Mouse (Mus musculus) embryonic facial prominence, embryonic 14.5 days (tissue): ENCODE measurements around the gene Myh3. TPM values are rescaled to one million over a fixed set of nuclear protein-coding genes. Genes with fewer than 3 reads are reported as not detected.

Experiments used
- ATAC-seq: fragments of 200-750 bp; cut with Nextera tagmentation; 2 replicates; pipeline ENCODE4 v1.8.0; 2017; ENCODE audit warnings: low read depth, moderate number of reproducible peaks, moderate TSS enrichment
- DNase-seq: peaks from one replicate; pipeline ENCODE4 v3.0.0-alpha.2; 2015; ENCODE audit warnings: low spot score
- H3K27ac ChIP-seq: fragments of 300-500 bp; sonication (generic); replicated peaks from 2 replicates; pipeline ENCODE4 v1.5.1; 2014; ENCODE audit warnings: low read depth, mild to moderate bottlenecking, low read length, moderate library complexity
- H3K27me3 ChIP-seq: fragments of 300-500 bp; sonication (generic); replicated peaks from 2 replicates; pipeline ENCODE4 v1.6.1; 2014; ENCODE audit warnings: low read length; ENCODE audit not compliant: control insufficient read depth, insufficient read depth
- H3K36me3 ChIP-seq: fragments of 300-500 bp; sonication (generic); 2 replicates; pipeline ENCODE4 v1.6.1; 2014; ENCODE audit warnings: low read length, mixed read lengths; ENCODE audit not compliant: control insufficient read depth, insufficient read depth
- H3K4me1 ChIP-seq: fragments of 300-500 bp; sonication (generic); 2 replicates; pipeline ENCODE4 v1.6.1; 2014; ENCODE audit warnings: antibody characterized with exemption, low read length; ENCODE audit not compliant: control insufficient read depth, insufficient read depth
- H3K4me2 ChIP-seq: fragments of 300-500 bp; sonication (generic); 2 replicates; pipeline ENCODE4 v1.6.1; 2014; ENCODE audit warnings: low read depth, mild to moderate bottlenecking, low read length, moderate library complexity, mixed read lengths
- H3K4me3 ChIP-seq: fragments of 300-500 bp; sonication (generic); 2 replicates; pipeline ENCODE4 v1.5.1; 2014; ENCODE audit warnings: low read depth, mild to moderate bottlenecking, low read length
- H3K9ac ChIP-seq: fragments of 300-500 bp; sonication (generic); 2 replicates; pipeline ENCODE4 v1.6.1; 2014; ENCODE audit warnings: low read depth, mild to moderate bottlenecking, low read length, moderate library complexity, mixed read lengths
- H3K9me3 ChIP-seq: fragments of 300-500 bp; sonication (generic); 2 replicates; pipeline ENCODE4 v1.6.1; 2016; ENCODE audit warnings: low read length; ENCODE audit not compliant: control insufficient read depth
- WGBS: fragments of 180-500 bp; shearing (Covaris S2); extraction: QIAGEN DNeasy Blood & Tissue Kit; methylation state at CpG from one replicate; pipeline ENCODE4 v1.1.7; 2014; 5-methylcytosine and 5-hydroxymethylcytosine counted together
- polyA plus RNA-seq: library from polyadenylated mRNA; unstranded; fragments of >200 nt; fragmentation: Nextera tagmentation; extraction: Ambion mirVana; gene quantifications from 2 replicates; pipeline ENCODE4 v1.2.1, GENCODE M21; 2014

Gene Myh3
- polyA plus RNA-seq, 1 experiment from 2014 or later, result 488 TPM

DNA sequence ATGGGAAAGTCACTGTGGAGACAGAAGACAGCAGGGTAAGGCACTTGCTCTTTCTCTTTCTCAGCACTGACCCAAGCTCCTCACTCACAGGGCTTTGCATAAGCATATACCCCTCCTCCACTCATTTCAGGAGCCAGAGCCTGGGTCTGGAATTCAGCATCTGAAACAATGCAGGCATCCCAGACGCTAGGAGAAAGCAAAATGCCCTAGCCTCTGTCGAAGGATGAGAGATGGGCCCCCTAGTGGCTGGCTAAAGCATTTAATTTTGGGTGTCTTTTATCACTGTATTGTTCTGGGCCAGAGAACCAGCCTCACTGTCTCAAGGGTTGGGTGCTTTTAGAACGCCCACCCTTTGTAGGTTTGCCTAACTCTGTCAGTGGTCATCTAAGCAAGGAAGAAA lies 2.1 kb downstream of the Myh3 start:
- DNase-seq (peak; percentile 76), ATAC-seq (peak; percentile 53; the same call in 1 of the 2 replicates)
- Histone ChIP-seq H3K4me3 (no peak overlapping the region), H3K27me3 (peaks cover 13% of the 10 kb centered on the region), H3K4me2 (no peak overlapping the region), H3K27ac (no peak overlapping the region), H3K36me3 (no peaks in the 10 kb centered on the region), H3K9me3 (no peaks in the 10 kb centered on the region), H3K9ac (no peak overlapping the region), H3K4me1 (no peaks in the 10 kb centered on the region)
- WGBS, result 6% methylated on average over 3 of the region's 3 CpGs

DNA sequence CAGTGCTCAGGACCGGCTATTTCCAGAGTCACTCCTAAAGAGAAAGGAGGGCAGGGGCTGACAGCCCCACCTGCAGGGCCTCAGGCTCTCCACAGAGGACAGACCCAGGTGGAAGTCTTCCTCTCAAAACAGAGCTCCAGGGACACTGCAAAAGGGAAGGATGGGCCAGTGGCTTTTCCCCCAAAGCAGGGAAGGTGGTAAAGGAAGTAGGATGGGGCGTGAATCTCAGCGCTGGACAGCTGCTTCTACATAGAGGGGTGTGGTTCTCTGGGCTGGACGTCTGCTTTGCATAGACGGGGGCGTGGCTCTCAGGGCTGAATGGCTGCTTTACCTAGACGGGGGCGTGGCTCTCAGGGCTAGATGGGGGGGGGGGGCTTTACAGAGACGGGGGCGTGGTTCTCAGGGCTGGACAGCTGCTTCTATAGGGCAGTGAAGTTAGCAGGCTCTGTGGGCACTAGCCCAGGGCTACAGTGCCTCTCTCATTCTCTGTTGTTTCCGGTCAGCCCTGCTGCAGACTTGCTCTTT lies 3.1 kb downstream of the Myh3 start:
- 11% methylated on average over 5 of the region's 11 CpGs for WGBS

DNA sequence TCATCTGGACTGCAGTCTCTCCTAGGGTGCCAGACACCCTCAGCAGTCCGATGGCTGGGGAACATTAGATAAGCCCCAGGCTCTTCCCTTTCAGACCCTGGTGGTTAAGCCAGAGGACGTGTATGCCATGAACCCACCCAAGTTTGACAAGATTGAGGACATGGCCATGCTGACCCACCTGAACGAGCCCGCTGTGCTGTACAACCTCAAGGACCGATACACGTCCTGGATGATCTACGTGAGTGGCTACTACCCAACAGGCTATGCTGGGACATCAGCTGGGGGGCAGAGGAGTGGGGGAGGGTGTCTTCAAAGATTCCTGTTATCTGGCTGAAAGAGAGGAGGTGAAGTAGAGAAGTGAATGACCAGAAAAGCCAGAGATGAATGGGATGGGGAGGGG lies 4.1 kb downstream of the Myh3 start:
- DNase-seq, result no peak
- H3K4me1 ChIP-seq, result no peaks in the 10 kb centered on the region
- no peak for ATAC-seq
- H3K9me3 ChIP-seq, result no peaks in the 10 kb centered on the region
- H3K4me3 ChIP-seq, result no peak overlapping the region
- H3K9ac ChIP-seq, result no peak overlapping the region
- H3K27me3 ChIP-seq, result peaks cover 14% of the 10 kb centered on the region
- H3K27ac ChIP-seq, result no peak overlapping the region
- H3K4me2 ChIP-seq, result no peak overlapping the region
- H3K36me3 ChIP-seq, result no peaks in the 10 kb centered on the region
- 87% methylated on average over 7 of the region's 7 CpGs for WGBS

More for the DNA sequence above, 3.1 kb downstream of the Myh3 start:
- H3K4me1 ChIP-seq, result no peaks in the 10 kb centered on the region
- DNase-seq (peak; percentile 86), ATAC-seq (peak; percentile 54; the same call in 1 of the 2 replicates)
- no peaks in the 10 kb centered on the region for H3K36me3 ChIP-seq
- no peak overlapping the region for H3K4me3 ChIP-seq
- no peaks in the 10 kb centered on the region for H3K9me3 ChIP-seq
- H3K4me2 ChIP-seq, result no peak overlapping the region
- no peak overlapping the region for H3K9ac ChIP-seq
- H3K27me3 ChIP-seq, result peaks cover 14% of the 10 kb centered on the region
- no peak overlapping the region for H3K27ac ChIP-seq

DNA sequence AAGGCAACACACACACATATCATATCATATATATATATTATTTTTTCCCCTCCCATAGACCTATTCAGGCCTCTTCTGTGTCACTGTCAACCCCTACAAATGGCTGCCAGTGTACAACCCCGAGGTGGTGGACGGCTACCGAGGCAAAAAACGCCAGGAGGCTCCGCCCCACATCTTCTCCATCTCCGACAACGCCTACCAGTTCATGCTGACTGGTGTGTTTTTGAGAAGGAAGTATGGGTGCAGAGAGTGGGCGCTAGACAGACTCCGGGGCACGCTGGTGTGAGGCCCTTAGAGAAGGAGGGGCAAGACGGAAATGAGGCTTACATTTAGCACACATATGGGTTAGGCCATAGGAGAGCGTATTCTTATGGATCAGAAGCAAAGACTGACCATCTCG lies 4.7 kb downstream of the Myh3 start:
- no peak for ATAC-seq
- no peak for DNase-seq
- WGBS, result 79% methylated on average over 13 of the region's 13 CpGs
- no peak overlapping the region for H3K9ac ChIP-seq
- H3K36me3 ChIP-seq, result no peaks in the 10 kb centered on the region
- H3K4me1 ChIP-seq, result no peaks in the 10 kb centered on the region
- H3K9me3 ChIP-seq, result no peaks in the 10 kb centered on the region
- H3K27me3 ChIP-seq, result peaks cover 14% of the 10 kb centered on the region
- no peak overlapping the region for H3K4me2 ChIP-seq
- H3K4me3 ChIP-seq, result no peak overlapping the region
- no peak overlapping the region for H3K27ac ChIP-seq

DNA sequence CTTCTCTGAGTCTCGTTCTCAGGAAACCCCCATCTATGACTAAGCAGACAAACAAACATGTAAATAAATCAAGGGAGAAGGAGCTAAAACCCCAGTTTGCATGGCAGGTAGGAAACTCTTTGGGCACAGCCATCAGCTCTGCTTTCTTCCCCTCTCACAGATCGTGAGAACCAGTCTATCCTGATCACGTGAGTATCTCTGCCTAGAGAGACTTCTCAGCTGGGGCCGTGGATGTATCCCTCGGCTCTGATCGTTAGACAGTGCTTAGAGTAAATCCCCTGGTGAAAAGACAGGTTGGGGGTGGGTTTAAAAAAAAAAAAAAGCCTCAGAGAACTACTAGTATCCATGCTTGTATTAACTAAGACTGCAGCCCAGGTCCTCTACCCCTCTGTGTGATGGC lies 5.1 kb downstream of the Myh3 start:
- 63% methylated on average over 6 of the region's 6 CpGs for WGBS
- H3K36me3 ChIP-seq, result no peaks in the 10 kb centered on the region
- no peak overlapping the region for H3K4me2 ChIP-seq
- no peak overlapping the region for H3K9ac ChIP-seq
- no peak for DNase-seq
- H3K9me3 ChIP-seq, result no peaks in the 10 kb centered on the region
- H3K27me3 ChIP-seq, result peaks cover 14% of the 10 kb centered on the region
- no peaks in the 10 kb centered on the region for H3K4me1 ChIP-seq
- H3K27ac ChIP-seq, result no peak overlapping the region
- no peak for ATAC-seq
- H3K4me3 ChIP-seq, result no peak overlapping the region

DNA sequence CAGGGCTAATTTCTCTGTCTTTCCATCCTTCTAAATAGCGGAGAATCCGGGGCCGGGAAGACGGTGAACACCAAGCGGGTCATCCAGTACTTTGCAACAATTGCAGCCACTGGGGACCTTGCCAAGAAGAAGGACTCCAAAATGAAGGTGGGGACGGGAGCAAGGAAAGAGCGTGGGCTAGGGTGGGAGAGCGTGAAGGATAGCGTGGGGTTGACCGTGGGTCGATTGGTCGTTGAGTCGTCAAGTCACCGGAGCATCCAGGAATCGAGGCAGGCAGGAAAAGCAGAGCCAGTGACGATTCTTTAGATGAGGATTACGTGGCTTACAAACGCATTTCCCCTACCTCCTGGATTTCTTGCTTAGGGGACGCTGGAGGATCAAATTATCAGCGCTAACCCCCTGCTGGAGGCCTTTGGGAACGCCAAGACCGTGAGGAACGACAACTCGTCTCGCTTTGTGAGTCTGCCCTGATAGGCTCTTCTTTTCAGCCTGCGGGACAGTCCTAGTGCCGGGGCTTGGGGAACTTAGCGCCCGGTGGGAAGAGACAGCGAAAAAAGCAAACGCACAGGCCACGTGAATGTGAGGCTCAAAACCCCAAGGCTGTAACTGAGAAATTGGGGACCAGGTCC lies 5.7 kb downstream of the Myh3 start:
- Histone ChIP-seq H3K4me3 (no peak overlapping the region), H3K27ac (no peak overlapping the region), H3K4me2 (no peak overlapping the region), H3K36me3 (no peaks in the 10 kb centered on the region), H3K4me1 (no peaks in the 10 kb centered on the region), H3K9me3 (no peaks in the 10 kb centered on the region), H3K9ac (no peak overlapping the region), H3K27me3 (peaks cover 14% of the 10 kb centered on the region)
- no peak for ATAC-seq
- DNase-seq, result no peak
- 46% methylated on average over 32 of the region's 32 CpGs for WGBS

DNA sequence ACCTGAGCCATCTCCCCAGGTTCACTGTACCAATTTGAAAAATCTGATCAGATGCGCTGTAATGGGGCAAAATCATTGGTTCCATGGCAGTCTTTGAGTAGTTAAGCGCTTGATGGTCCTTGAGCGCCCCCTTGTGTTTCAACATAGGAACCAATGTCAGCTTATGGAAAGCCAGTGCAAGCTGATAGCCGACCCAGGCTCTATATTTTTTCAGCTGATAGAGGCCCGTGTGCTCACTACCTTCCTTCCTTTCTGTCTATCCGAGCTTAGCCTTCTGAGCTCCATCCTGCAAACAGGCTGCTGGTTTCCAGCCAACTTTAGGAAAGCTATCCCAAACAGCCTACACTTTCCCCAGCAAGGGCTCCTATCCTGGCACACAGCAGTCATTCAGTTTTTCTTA lies 7.4 kb downstream of the Myh3 start:
- Histone ChIP-seq H3K27ac (no peak overlapping the region), H3K4me2 (no peak overlapping the region), H3K4me3 (no peak overlapping the region), H3K36me3 (no peaks in the 10 kb centered on the region), H3K9me3 (no peaks in the 10 kb centered on the region), H3K27me3 (peaks cover 14% of the 10 kb centered on the region), H3K4me1 (no peaks in the 10 kb centered on the region), H3K9ac (no peak overlapping the region)
- ATAC-seq, result peak; percentile 39; the same call in 1 of the 2 replicates
- 3% methylated on average over 6 of the region's 6 CpGs for WGBS
- DNase-seq, result peak; percentile 89

DNA sequence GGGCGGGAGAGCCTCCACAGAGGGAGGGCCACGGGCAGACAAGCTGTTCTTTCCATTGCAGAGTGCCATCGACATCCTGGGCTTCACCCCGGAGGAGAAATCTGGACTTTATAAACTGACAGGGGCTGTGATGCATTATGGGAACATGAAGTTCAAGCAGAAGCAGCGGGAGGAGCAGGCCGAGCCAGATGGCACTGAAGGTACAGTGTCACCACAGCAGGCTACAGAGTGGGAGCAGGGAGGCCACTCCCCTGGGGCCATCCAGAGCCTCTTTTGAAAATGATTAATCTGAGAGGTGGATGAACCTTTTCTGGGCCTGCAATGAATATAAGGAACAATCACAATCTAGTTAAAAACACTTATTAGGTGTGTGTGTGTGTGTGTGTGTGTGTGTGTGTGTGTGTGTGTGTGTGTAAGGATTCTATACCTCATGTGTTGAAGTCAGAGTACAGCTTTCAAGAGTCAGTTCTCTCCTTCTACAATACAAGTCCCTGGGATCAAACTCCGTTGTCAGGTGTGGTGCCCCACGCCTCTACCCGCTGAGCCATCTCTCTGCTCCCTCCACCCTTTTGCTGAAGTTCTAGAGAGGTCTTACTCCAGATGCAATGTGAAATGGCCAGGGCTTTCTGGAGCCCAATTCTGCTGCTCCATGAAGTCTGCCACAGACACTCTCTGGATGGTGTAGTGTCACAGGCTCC lies 8.5 kb downstream of the Myh3 start:
- no peaks in the 10 kb centered on the region for H3K36me3 ChIP-seq
- no peak for ATAC-seq
- H3K9ac ChIP-seq, result no peak overlapping the region
- H3K27ac ChIP-seq, result no peak overlapping the region
- H3K4me3 ChIP-seq, result no peak overlapping the region
- 36% methylated on average over 9 of the region's 9 CpGs for WGBS
- peaks cover 14% of the 10 kb centered on the region for H3K27me3 ChIP-seq
- no peaks in the 10 kb centered on the region for H3K9me3 ChIP-seq
- no peak overlapping the region for H3K4me2 ChIP-seq
- no peak for DNase-seq
- no peaks in the 10 kb centered on the region for H3K4me1 ChIP-seq

DNA sequence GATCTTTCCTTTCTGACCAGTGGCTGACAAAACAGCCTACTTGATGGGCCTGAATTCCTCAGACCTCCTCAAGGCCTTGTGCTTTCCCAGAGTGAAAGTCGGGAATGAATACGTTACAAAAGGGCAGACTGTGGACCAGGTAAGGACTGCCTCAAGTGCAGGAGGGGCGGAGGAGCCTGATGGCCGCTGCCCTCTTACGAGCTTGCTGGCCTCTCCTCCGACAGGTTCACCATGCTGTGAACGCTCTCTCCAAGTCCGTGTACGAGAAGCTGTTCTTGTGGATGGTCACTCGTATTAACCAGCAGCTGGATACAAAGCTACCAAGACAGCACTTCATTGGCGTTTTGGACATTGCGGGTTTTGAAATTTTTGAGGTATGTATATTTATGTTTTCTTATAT lies 9.1 kb downstream of the Myh3 start:
- Histone ChIP-seq H3K9ac (no peak overlapping the region), H3K4me3 (no peak overlapping the region), H3K27ac (no peak overlapping the region), H3K36me3 (no peaks in the 10 kb centered on the region), H3K9me3 (no peaks in the 10 kb centered on the region), H3K4me1 (no peaks in the 10 kb centered on the region), H3K27me3 (peaks cover 14% of the 10 kb centered on the region), H3K4me2 (no peak overlapping the region)
- DNase-seq (no peak), ATAC-seq (no peak)
- WGBS, result 83% methylated on average over 12 of the region's 12 CpGs
